Mouse (Mus musculus) layer of hippocampus, adult 2 months (tissue): Measurements from ENCODE around the gene Tcl1b5. TPM values are rescaled to one million over a fixed set of nuclear protein-coding genes. Genes with fewer than 3 reads are reported as not detected.
"Not testable (repeated sequence)": the region's sequence is repeated elsewhere in the genome, so short reads cannot be mapped to it uniquely, and the experiment has no call there.

Experiments
- DNase-seq, 2 experiments: peaks; one replicate each; pipeline ENCODE4 v3.0.0; 2022; ENCODE audit warnings: low spot score in 2 of 2
- H3K27ac ChIP-seq: fragments of 200-600 bp; 2 replicates; pipeline ENCODE4 v1.8.1; 2022
- H3K4me3 ChIP-seq: fragments of 200-600 bp; 2 replicates; pipeline ENCODE4 v1.8.1; 2022; ENCODE audit warnings: mild to moderate bottlenecking
- CTCF ChIP-seq: fragments of 200-600 bp; conservative IDR thresholded peaks from 2 replicates; pipeline ENCODE4 v1.8.1; 2022; ENCODE audit warnings: antibody characterized with exemption, mild to moderate bottlenecking, moderate library complexity
- total RNA-seq, 2 experiments: library from RNA; stranded (reverse); gene quantifications; 2 replicates each; pipeline ENCODE4 v1.2.3; 2021

Gene Tcl1b5
- total RNA-seq, 2 experiments from 2014 or later: not detected

DNA sequence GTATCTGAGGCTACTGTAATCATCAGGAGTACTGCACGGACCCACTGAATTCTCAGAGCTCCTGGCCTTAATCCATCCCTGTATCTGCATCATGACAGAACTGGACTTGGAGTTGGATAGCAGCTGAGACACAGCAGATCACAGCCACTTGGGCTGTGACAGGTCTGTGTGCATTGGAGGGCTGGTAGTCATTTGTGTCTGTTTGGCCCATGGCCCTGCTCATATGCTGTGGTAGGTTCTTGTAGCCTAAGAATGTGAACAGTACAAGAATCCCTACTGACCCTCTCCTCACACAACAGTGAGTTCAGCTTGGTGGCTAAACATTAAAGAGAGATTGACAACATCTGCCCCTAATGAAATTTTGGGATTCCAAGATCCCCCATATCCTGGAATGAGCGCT lies 2.8 kb upstream of the Tcl1b5 start:
- TF ChIP-seq CTCF: no peak
- Histone ChIP-seq H3K27ac (no peak overlapping the region), H3K4me3 (no peak overlapping the region)
- no peak for DNase-seq

DNA sequence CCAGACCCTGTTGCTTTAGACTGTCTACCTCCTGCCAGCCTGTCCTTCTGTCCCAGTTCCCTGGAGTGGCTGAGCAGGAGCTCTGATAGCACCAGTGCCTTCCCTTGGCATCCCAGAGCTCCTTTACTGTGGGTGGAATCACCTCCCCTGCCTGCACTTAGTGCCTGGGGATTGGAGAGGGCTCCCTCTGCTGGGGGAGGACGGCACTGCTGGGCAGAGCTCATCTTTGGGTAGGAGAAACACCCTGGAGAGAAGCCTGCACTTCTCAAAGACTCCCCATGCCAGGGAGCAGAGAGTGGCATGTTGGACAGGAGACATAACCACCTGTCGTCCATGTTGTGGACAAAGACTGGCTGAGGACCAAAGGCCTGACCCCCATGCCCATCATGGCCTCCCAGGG lies 1.8 kb upstream of the Tcl1b5 start:
- not testable (repeated sequence) for H3K4me3 ChIP-seq, H3K27ac ChIP-seq
- TF ChIP-seq CTCF: peak; percentile 66
- peak; percentile 13 to 73 for DNase-seq

DNA sequence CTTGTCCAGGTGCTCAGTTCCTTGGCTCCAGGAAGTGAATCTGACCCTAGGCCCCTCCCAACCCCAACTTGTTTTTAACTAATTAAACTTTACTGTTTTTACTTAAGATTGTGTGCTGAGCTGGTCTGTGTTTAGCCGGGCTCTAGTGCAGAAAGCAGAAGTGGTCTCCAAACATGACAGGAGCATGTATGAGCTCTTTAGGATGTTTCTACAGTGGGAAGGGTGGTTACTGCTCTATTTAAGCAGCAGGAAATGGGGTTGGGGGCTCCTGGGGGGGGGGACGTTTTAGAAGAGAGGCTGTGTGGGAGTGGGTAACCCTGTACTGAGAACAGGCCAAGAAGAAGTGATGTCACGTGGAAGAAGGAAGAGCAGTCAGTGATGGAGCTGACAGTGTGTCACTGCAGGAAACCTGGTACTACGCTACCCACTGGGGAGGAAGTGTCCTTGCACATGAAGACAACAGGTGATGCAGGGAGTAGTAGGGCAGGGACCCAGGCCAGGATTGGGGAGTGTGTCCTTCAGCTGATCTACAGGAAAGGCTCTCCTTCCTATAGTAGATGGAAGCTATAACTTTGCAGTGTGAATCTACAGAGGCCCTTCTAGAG lies 5.0 kb downstream of the Tcl1b5 start:
- not testable (repeated sequence) for H3K4me3 ChIP-seq, DNase-seq, H3K27ac ChIP-seq

DNA sequence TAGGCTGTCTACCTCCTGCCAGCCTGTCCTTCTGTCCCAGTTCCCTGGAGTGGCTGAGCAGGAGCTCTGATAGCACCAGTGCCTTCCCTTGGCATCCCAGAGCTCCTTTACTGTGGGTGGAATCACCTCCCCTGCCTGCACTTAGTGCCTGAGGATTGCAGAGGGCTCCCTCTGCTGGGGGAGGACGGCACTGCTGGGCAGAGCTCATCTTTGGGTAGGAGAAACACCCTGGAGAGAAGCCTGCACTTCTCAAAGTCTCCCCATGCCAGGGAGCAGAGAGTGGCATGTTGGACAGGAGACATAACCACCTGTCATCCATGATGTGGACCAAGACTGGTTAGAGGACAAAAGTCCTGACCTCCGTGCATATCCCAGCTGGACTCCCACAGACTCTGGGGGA lies 12.8 kb downstream of the Tcl1b5 start:
- not testable (repeated sequence) for H3K4me3 ChIP-seq, H3K27ac ChIP-seq
- TF ChIP-seq CTCF: peak; percentile 66
- peak in 1 of 2 experiments; percentile 30 for DNase-seq

DNA sequence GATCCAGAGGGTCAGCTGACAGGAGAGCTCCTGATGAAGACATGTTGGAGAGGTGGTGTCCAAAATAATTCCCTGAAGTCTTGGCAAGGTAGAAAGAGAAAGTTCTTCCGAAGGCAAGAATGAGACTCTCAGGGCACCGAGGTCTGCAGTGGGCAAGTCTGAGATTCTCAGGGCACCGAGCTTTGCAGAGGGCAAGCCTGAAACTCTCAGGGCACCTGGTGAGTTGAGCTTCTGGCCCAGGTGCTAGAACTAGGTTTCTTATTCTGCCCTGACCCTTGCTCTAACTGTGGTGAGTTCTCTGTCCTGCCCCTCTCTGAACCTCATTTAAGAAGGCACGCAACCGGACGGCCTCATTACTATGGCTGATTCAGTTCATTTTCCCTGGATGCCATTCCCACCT lies 14.6 kb downstream of the Tcl1b5 start, which contains the start of gene Tcl1b3:
Gene Tcl1b3, plus strand, starts transcription at position 301 of the 400 bp plus-strand sequence.
- not testable (repeated sequence) for H3K27ac ChIP-seq, DNase-seq, H3K4me3 ChIP-seq

DNA sequence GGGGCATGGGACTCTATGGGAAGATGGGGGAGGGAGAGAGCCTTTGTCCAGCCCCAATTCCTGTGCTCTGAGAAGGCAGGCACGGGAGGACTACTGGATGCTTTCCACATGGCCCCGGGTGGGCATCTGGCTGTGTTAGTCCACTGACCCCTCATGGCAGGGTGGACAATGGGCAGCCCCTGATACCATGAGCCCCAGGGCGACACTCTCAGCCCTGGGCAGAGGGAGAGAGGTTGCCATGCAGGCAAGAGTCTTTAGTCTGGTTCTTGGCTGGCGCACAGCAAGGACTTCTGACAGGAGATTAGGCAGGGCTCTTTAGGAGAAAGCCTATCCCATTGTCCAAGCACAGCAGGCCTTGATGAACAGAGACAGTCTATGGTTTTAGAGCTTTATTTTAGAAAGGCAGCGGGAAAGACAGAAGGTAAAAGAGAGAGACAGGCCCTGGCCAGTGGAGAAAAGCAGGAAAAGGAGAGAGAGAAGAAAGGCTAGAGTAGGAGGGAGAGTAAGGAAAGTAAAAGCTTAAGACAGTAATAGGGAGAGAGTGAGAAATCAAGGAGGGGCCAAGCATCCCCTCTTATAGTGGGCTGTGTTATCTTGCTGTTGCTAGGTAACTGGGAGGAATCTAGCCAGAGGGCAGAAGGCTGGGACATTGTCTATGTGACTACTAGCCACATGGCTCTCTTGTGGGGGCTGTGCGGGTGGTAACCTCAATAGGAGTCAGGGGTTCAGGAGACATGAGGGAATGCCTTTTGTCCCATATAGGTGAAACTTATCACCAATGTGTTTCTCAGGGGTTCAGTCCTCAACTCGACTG lies 23.7 kb downstream of the Tcl1b5 start:
- not testable (repeated sequence) for DNase-seq, H3K27ac ChIP-seq, H3K4me3 ChIP-seq

DNA sequence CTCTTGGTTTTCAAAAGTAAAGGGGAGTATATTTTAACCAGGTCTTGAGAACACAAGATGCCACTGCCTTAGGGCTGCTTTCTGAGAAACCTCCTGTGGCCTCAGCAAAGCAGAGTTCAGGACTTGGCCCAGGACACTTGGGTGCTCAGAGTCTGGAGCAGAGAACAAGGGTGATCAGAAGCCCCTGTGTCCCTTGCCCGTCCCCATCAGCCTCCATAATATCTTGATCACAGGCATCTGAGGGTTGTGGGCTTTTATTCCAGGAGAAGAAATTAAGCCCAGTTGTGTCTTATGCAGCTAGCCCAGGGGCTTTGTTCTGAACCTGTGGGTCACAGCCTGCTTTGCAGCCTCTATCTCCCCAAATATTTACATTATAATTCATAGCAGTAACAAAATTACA lies 25.5 kb downstream of the Tcl1b5 start, which contains the start of gene Tcl1b4:
Gene Tcl1b4, plus strand, starts transcription at position 301 of the 400 bp plus-strand sequence.
- not testable (repeated sequence) for H3K4me3 ChIP-seq, H3K27ac ChIP-seq, DNase-seq

DNA sequence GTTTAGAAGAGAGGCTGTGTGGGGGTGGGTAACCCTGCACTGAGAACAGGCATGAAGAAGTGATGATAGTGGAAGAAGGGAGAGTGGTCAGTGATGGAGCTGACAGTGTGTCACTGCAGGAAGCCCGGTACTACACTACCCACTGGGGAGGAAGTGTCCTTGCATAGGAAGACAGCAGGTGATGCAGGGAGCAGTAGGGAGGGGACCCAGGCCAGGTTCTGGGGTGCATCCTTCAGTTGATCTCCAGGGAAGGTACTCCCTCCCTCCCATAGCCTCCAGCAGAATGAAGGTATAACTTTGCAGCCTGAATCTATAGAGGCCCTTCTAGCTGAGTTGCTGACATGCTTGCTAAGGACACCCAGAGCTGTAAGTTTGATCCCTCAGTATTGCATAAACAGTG lies 30.9 kb downstream of the Tcl1b5 start:
- no peak overlapping the region for H3K4me3 ChIP-seq
- DNase-seq: no peak
- no peak overlapping the region for H3K27ac ChIP-seq
- TF ChIP-seq CTCF: no peak

DNA sequence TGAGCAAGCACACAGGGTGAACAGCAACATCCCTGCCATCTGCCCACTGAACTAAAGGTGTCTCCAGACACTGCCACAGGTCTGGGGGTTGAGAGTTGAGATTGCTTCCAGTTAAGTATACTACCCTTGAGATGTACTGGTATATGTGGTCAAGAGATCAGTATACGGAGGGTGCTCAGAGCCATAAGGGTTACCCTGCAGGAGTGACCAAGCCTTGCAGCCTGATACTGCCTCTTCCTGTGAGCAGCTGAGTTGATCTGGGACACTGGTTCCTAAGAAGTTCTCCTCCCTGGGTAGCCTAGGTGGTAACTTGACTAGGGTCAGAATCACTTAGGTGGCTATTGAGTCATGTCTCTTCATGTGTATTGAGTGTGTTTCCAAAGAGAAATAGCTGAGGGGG lies 32.3 kb downstream of the Tcl1b5 start:
- TF ChIP-seq CTCF: no peak
- no peak overlapping the region for H3K4me3 ChIP-seq
- no peak for DNase-seq
- H3K27ac ChIP-seq: no peak overlapping the region

DNA sequence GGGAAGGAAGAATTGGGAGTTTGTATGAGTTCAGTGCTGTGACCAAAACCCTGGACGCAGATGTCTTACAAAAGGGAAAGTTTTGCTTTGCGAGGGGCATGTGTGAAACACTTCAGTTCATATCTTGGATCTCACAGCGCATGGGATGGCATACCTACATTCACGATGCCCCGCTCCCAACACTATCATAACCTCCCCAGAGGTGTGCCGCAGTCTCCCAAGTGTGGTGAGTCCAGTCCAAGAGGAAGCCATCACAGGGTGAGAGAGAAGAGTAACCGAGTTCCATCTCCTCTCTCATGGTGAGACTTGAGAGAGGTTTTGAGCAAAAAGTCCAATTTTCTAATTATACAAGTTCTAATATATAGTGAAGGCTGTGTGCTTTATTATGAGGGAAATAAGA lies 33.1 kb downstream of the Tcl1b5 start:
- no peak for TF ChIP-seq CTCF
- Histone ChIP-seq H3K27ac (no peak overlapping the region), H3K4me3 (no peak overlapping the region)
- DNase-seq: no peak

DNA sequence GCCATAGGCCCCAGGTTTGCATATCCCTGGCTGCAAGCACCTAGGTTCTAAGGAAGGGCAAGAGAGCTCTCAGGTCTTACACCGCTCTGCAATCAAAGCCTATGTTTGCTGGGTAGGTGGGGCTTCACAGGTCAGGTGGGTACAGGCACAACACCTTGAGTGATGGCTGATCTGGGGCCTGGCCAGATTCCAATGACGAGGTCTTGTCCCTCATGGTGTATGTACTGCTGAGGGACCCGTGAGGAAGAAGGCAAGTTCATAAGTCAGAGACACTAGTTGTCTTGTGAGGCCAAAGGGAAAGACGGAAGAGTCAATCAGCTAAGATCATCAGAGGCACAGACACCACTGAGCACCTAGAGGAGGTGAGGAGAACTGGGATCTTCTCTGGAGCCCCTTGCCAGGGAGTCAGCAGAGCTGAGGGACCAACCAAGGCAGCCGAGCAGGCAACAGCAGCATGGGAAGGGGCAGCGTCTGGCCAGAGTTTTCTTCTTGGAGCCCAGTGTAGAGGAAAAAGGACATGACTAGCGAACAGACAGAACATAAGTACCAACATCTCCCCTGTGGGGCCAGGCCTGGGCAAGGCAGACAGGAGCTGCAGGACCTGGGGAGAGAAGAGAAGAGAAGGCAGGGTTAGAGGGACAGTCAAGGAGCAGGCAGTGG lies 41.1 kb downstream of the Tcl1b5 start:
- no peak for DNase-seq
- H3K27ac ChIP-seq: no peak overlapping the region
- no peak for TF ChIP-seq CTCF
- no peak overlapping the region for H3K4me3 ChIP-seq

DNA sequence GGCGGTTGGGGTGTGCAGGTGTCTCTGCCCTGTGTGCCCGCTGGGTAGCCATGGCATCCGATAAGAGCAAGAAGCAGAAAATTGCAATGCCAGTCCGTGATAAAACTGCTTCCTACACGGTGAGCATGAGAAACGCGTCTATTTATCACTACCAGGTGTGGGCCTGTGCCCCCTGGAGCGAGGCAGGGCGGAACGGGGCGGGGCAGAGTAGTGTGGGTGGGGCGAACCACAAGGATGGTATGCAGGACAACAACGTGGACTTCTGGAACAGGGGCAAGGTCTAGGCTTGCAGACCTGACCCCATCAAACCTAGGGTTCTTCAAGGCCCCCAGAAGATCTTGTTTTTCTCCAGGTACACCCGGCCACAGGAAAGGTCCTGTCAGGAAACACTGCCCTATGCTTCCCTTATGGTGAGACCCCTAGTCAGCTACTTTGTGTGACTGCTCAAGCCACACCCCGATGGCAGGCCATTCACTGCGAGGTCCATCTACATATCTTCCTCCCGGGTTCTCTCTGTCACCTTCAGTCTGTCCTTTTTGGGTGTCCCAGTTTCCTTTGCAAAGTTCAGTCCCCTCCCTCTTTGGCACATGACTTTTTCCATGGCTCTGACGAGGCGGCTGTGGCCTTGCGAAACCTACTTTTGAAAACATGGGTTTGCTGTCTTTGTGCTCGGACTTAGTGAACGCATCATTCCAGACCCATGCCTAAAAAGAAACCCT lies 46.6 kb downstream of the Tcl1b5 start, which contains the start of gene Tcl1:
Gene Tcl1, minus strand, starts transcription at position 193 of the 719 bp plus-strand sequence.
- TF ChIP-seq CTCF: no peak
- H3K4me3 ChIP-seq: no peak within 1 kb of the TSS
- no peak within 1 kb of the TSS for H3K27ac ChIP-seq
- DNase-seq: no peak
